Mouse (Mus musculus): ENCODE results near the gene Olfr857.
"Not testable (repeated sequence)": the region's sequence is repeated elsewhere in the genome, so short reads cannot be mapped to it uniquely, and the experiment has no call there.

Gene Olfr857

GRCm38 (mm10) chr9:19709133-19709532 is at the start of gene Olfr857:
Gene Olfr857 (plus strand): TSS chr9:19709433.
- in situ Hi-C loops (cut with MboI, MseI), result no loop called here

- in situ Hi-C loops (cut with MboI, MseI), result no loop called here
These were observed 19.0 kb upstream of the Olfr857 start for GRCm38 (mm10) chr9:19690281-19690680.

- in situ Hi-C loops (cut with MboI, MseI), result no loop called here
These were observed 17.8 kb upstream of the Olfr857 start for GRCm38 (mm10) chr9:19691426-19691825.

GRCm38 (mm10) chr9:19692430-19692829 is 16.8 kb upstream of the Olfr857 start:
- in situ Hi-C loops (cut with MboI, MseI), result no loop called here

- in situ Hi-C loops (cut with MboI, MseI), result not testable (repeated sequence)
These were observed 14.9 kb upstream of the Olfr857 start for GRCm38 (mm10) chr9:19694285-19694684.

GRCm38 (mm10) chr9:19694898-19695379 is 14.3 kb upstream of the Olfr857 start:
- in situ Hi-C loops (cut with MboI, MseI), result not testable (repeated sequence)

GRCm38 (mm10) chr9:19704546-19704945 is 4.7 kb upstream of the Olfr857 start:
- in situ Hi-C loops (cut with MboI, MseI), result not testable (repeated sequence)
